Mouse (Mus musculus) E14TG2a.4 (cell line): ENCODE results near the gene Ppp1r15a.

Source experiments
- CTCF ChIP-seq: conservative IDR thresholded peaks from 2 replicates; pipeline ENCODE4 v1.5.1; 2014; ENCODE audit warnings: low read length
- NANOG ChIP-seq: IDR thresholded peaks from 2 replicates; pipeline ENCODE4 v1.6.1; 2014; ENCODE audit warnings: borderline replicate concordance, low read length, mixed read lengths
- POU5F1 ChIP-seq: IDR thresholded peaks from 2 replicates; pipeline ENCODE4 v1.6.1; 2014; ENCODE audit warnings: low read length, borderline replicate concordance

GRCm38 (mm10) chr7:45526474-45527120, 529 bp upstream of the Ppp1r15a start:
- TF ChIP-seq CTCF (no peak), POU5F1 (no peak), NANOG (no peak)
